Mouse (Mus musculus) liver, embryonic 14.5 days (tissue): Measurements from ENCODE around the gene Zfp275.

Source experiments
- CTCF ChIP-seq: IDR thresholded peaks from 2 replicates; pipeline ENCODE4 v1.5.1; 2016; ENCODE audit warnings: antibody characterized with exemption, low read depth, control low read depth
- EP300 ChIP-seq: IDR thresholded peaks from 2 replicates; pipeline ENCODE4 v1.6.1; 2016; ENCODE audit warnings: antibody characterized with exemption, low read depth

- no peak for TF ChIP-seq CTCF
- no peak for TF ChIP-seq EP300
Observed at GRCm38 (mm10) chrX:73341473-73341872, 948 bp upstream of the Zfp275 start.
